ENCODE assay signal across 13 mouse cellular contexts in genomic region chr14:45492668-45493067, GRCm38 (mm10). TPM values are rescaled to one million over a fixed set of nuclear protein-coding genes. Genes with fewer than 3 reads are reported as not detected.
DNase-seq lines count a peak whose midpoint lies in the region; ATAC-seq and TF ChIP-seq lines count a peak whose summit lies in the region.
"Had no signal": no experiment of that assay in that cellular context is flagged by ENCODE, and none has a peak within 500 bp of the region (broad histone marks: within the 10 kb centered on the region; RNA-seq: fewer than 3 reads in every experiment).

No protein-coding gene starts in this region.

- 89% methylated on average over 4 of the region's 4 CpGs for WGBS in cerebellum, adult 2 months
- 96% methylated on average over 4 of the region's 4 CpGs for WGBS in intestine, embryonic 14.5 days
- WGBS in intestine, embryonic 16.5 days: 94% methylated on average over 4 of the region's 4 CpGs
- WGBS in lung, embryonic 15.5 days: 85% methylated on average over 4 of the region's 4 CpGs
- WGBS in stomach, embryonic 15.5 days: 95% methylated on average over 4 of the region's 4 CpGs

- H3K4me2 ChIP-seq in intestine, embryonic 14.5 days (ENCODE audit: low read length): no peak overlapping the region
- H3K4me2 ChIP-seq in intestine, embryonic 16.5 days (ENCODE audit: low read depth, low read length): no peak overlapping the region
- no peak overlapping the region for H3K4me2 ChIP-seq in lung, embryonic 15.5 days
- H3K4me2 ChIP-seq in stomach, embryonic 15.5 days: no peak overlapping the region
- H3K4me2 ChIP-seq: limb, embryonic 15.5 days; neural tube, embryonic 15.5 days had no signal

- no peak overlapping the region for H3K27ac ChIP-seq in cerebellum, adult 2 months (ENCODE audit: insufficient read depth, low read length)
- 0 out of 2 replicates have a peak overlapping the region, but pooled peaks have one; percentile 51 for H3K27ac ChIP-seq in intestine, embryonic 14.5 days (ENCODE audit: low read depth)
- H3K27ac ChIP-seq in intestine, embryonic 16.5 days (ENCODE audit: low read length): no peak overlapping the region; the same call in 1 of the 2 replicates
- H3K27ac ChIP-seq in lung, embryonic 15.5 days: peak overlapping the region; percentile 73
- peak overlapping the region; percentile 28; the same call in 1 of the 2 replicates for H3K27ac ChIP-seq in stomach, embryonic 15.5 days
- H3K27ac ChIP-seq: limb, embryonic 15.5 days; neural tube, embryonic 15.5 days had no signal

- no peak overlapping the region for H3K9ac ChIP-seq in intestine, embryonic 14.5 days (ENCODE audit: low read length)
- H3K9ac ChIP-seq in intestine, embryonic 16.5 days (ENCODE audit: low read depth, low read length): no peak overlapping the region
- H3K9ac ChIP-seq in lung, embryonic 15.5 days: no peak overlapping the region
- no peak overlapping the region for H3K9ac ChIP-seq in stomach, embryonic 15.5 days
- H3K9ac ChIP-seq: limb, embryonic 15.5 days; neural tube, embryonic 15.5 days had no signal

- no peak for TF ChIP-seq POLR2A in cerebellum, adult 2 months (IDR thresholded peaks at IDR 0.05; ENCODE audit: borderline replicate concordance, insufficient read depth, low read length)

- H3K9me3 ChIP-seq in intestine, embryonic 14.5 days (ENCODE audit: control insufficient read depth, low read length): 0 out of 2 replicates have a peak, but pooled peaks cover 3% of the 10 kb centered on the region
- peaks cover 3% of the 10 kb centered on the region; the same call in 1 of the 2 replicates for H3K9me3 ChIP-seq in intestine, embryonic 16.5 days (ENCODE audit: control insufficient read depth, low read length)
- H3K9me3 ChIP-seq in lung, embryonic 15.5 days: no peaks in the 10 kb centered on the region
- H3K9me3 ChIP-seq in stomach, embryonic 15.5 days: no peaks in the 10 kb centered on the region
- H3K9me3 ChIP-seq: limb, embryonic 15.5 days; neural tube, embryonic 15.5 days had no signal

- H3K27me3 ChIP-seq in cerebellum, adult 2 months (ENCODE audit: control insufficient read depth, insufficient read depth, low read length): no peaks in the 10 kb centered on the region
- no peaks in the 10 kb centered on the region for H3K27me3 ChIP-seq in intestine, embryonic 14.5 days (replicated peaks; ENCODE audit: control insufficient read depth, insufficient read depth, low read length)
- no peaks in the 10 kb centered on the region for H3K27me3 ChIP-seq in intestine, embryonic 16.5 days (replicated peaks; ENCODE audit: control insufficient read depth, insufficient read depth, low read length)
- H3K27me3 ChIP-seq in lung, embryonic 15.5 days: no peaks in the 10 kb centered on the region
- H3K27me3 ChIP-seq in stomach, embryonic 15.5 days (replicated peaks): no peaks in the 10 kb centered on the region
- H3K27me3 ChIP-seq: limb, embryonic 15.5 days; neural tube, embryonic 15.5 days had no signal

- DNase-seq in cerebellum, adult 2 months: no peak
- DNase-seq in cerebellum, postnatal 4 days (ENCODE audit: low spot score in 2 of 2): no peak
- no peak for DNase-seq in intestine, embryonic 14.5 days (ENCODE audit: low spot score)
- DNase-seq in lung, adult 18-20 months: no peak
- DNase-seq in adrenal gland, postnatal 14 days: no peak
- DNase-seq: gastrocnemius, postnatal 10 days; midbrain, embryonic 14.5 days had no signal

- TF ChIP-seq CTCF in cerebellum, adult 2 months (IDR thresholded peaks at IDR 0.05; ENCODE audit: borderline replicate concordance, insufficient read depth, low read depth, low read length): peak; percentile 11; the same call in 1 of the 2 replicates

- H3K36me3 ChIP-seq in intestine, embryonic 14.5 days (ENCODE audit: control insufficient read depth, insufficient read depth, low read length): 0 out of 2 replicates have a peak, but pooled peaks cover 2% of the 10 kb centered on the region
- peaks cover 5% of the 10 kb centered on the region; the same call in 1 of the 2 replicates for H3K36me3 ChIP-seq in intestine, embryonic 16.5 days (ENCODE audit: control insufficient read depth, insufficient read depth, low read length)
- peaks cover 22% of the 10 kb centered on the region for H3K36me3 ChIP-seq in lung, embryonic 15.5 days
- 0 out of 2 replicates have a peak, but pooled peaks cover 4% of the 10 kb centered on the region for H3K36me3 ChIP-seq in stomach, embryonic 15.5 days
- H3K36me3 ChIP-seq: G1E had no signal

- ATAC-seq in intestine, embryonic 14.5 days (replicated peaks; ENCODE audit: low FRiP score, low TSS enrichment, low read depth): no peak
- ATAC-seq in intestine, embryonic 16.5 days: no peak
- no peak for ATAC-seq in lung, embryonic 15.5 days (ENCODE audit: borderline replicate concordance, extremely low read depth, low FRiP score, low TSS enrichment)
- no peak for ATAC-seq in stomach, embryonic 15.5 days (ENCODE audit: insufficient read depth, low FRiP score, low read depth)

- H3K4me3 ChIP-seq in cerebellum, adult 2 months (replicated peaks; ENCODE audit: insufficient read depth, low read depth, low read length): no peak overlapping the region
- H3K4me3 ChIP-seq in intestine, embryonic 14.5 days (ENCODE audit: low read depth, low read length): no peak overlapping the region
- no peak overlapping the region for H3K4me3 ChIP-seq in intestine, embryonic 16.5 days (ENCODE audit: low read length)
- no peak overlapping the region for H3K4me3 ChIP-seq in lung, embryonic 15.5 days
- no peak overlapping the region for H3K4me3 ChIP-seq in stomach, embryonic 15.5 days (replicated peaks)
- H3K4me3 ChIP-seq: limb, embryonic 15.5 days; neural tube, embryonic 15.5 days had no signal

- 0 out of 2 replicates have a peak, but pooled peaks cover 4% of the 10 kb centered on the region for H3K4me1 ChIP-seq in cerebellum, adult 2 months (ENCODE audit: control insufficient read depth, insufficient read depth, low read length)
- peaks cover 4% of the 10 kb centered on the region for H3K4me1 ChIP-seq in intestine, embryonic 14.5 days (replicated peaks; ENCODE audit: control insufficient read depth, insufficient read depth, low read length)
- H3K4me1 ChIP-seq in intestine, embryonic 16.5 days (ENCODE audit: control insufficient read depth, insufficient read depth, low read length): no peaks in the 10 kb centered on the region
- peaks cover 5% of the 10 kb centered on the region for H3K4me1 ChIP-seq in lung, embryonic 15.5 days
- H3K4me1 ChIP-seq in stomach, embryonic 15.5 days: no peaks in the 10 kb centered on the region
- H3K4me1 ChIP-seq: limb, embryonic 15.5 days had no signal

RNA-seq across cellular contexts. Expression of gene Fermt2, which starts 37.2 kb away (rescaled TPM):
- 78.8 and 81.0 TPM in 2 replicates for polyA plus RNA-seq in cerebellum, adult 2 months (2012; rRNA removed)
- 177 and 202 TPM in 2 replicates for polyA plus RNA-seq in intestine, embryonic 14.5 days (2014; fragmentation: Nextera tagmentation; extraction: Ambion mirVana)
- 142 and 152 TPM in 2 replicates for polyA plus RNA-seq in intestine, embryonic 16.5 days (2015; fragmentation: Nextera tagmentation; extraction: Ambion mirVana)
- polyA plus RNA-seq in lung, embryonic 15.5 days (2015; fragmentation: Nextera tagmentation; extraction: Ambion mirVana): 239 and 248 TPM in 2 replicates
- 195 and 200 TPM in 2 replicates for polyA plus RNA-seq in stomach, embryonic 15.5 days (2015; fragmentation: Nextera tagmentation; extraction: Ambion mirVana)
- 140 and 148 TPM in 2 replicates for total RNA-seq in adrenal gland, postnatal 14 days (2021)
- polyA plus RNA-seq: G1E had no signal

Comparison
In these comparisons a context has a peak if more than half of its experiments do, and no peak if none do; other contexts are left out.
1. H3K27ac ChIP-seq: peak in intestine, embryonic 14.5 days (single experiment), lung, embryonic 15.5 days (single experiment) and stomach, embryonic 15.5 days (single experiment); none in cerebellum, adult 2 months (single experiment) and intestine, embryonic 16.5 days (single experiment).